Mouse (Mus musculus) MEL (cell line): ENCODE data around the gene Mnd1. TPM values are rescaled to one million over a fixed set of nuclear protein-coding genes. Genes with fewer than 3 reads are reported as not detected.

ENCODE experiments used
- DNase-seq: peaks from one replicate; pipeline ENCODE4 v3.0.0; 2011; ENCODE audit warnings: low read depth, low spot score
- H3K27ac ChIP-seq: 2 replicates; pipeline ENCODE4 v1.5.1; 2012; ENCODE audit warnings: low read depth, mild to moderate bottlenecking, control low read depth, low read length, moderate library complexity; ENCODE audit not compliant: control insufficient read depth
- H3K27me3 ChIP-seq, 2 experiments: fragments of 150-350 bp in 1 of 2; sonication (generic) in 1 of 2; 2 replicates each; pipeline ENCODE4 v1.6.1; 2012; ENCODE audit warnings: low read length in 2 of 2, mild to moderate bottlenecking in 2 of 2, improper control_type of control experiment in 1 of 2, moderate library complexity in 1 of 2; ENCODE audit not compliant: insufficient read depth in 2 of 2, control insufficient read depth in 1 of 2
- H3K36me3 ChIP-seq, 2 experiments: 2 replicates each; pipeline ENCODE4 v1.6.1; 2012 to 2014; ENCODE audit warnings: low read length in 2 of 2, improper control_type of control experiment in 1 of 2, inconsistent platforms in 1 of 2, mild to moderate bottlenecking in 1 of 2; ENCODE audit not compliant: insufficient read depth in 2 of 2, control insufficient read depth in 1 of 2
- H3K4me1 ChIP-seq, 2 experiments: fragments of 150-350 bp in 1 of 2; sonication (generic) in 1 of 2; 2 replicates each; pipeline ENCODE4 v1.6.1; 2012; ENCODE audit warnings: low read length in 2 of 2, improper control_type of control experiment in 1 of 2, mild to moderate bottlenecking in 1 of 2; ENCODE audit not compliant: insufficient read depth in 2 of 2, control insufficient read depth in 1 of 2
- H3K4me3 ChIP-seq, 2 experiments: fragments of 150-350 bp in 1 of 2; sonication (generic) in 1 of 2; 2 replicates each; pipeline ENCODE4 v1.5.1; 2012; ENCODE audit warnings: low read depth in 2 of 2, low read length in 2 of 2, mild to moderate bottlenecking in 2 of 2, moderate library complexity in 2 of 2, control low read depth in 1 of 2, improper control_type of control experiment in 1 of 2; ENCODE audit not compliant: control insufficient read depth in 1 of 2, insufficient read depth in 1 of 2
- H3K79me2 ChIP-seq: 2 replicates; pipeline ENCODE4 v1.6.1; 2012; ENCODE audit warnings: mild to moderate bottlenecking, low read length, moderate library complexity; ENCODE audit not compliant: control insufficient read depth, poor library complexity, insufficient read depth
- H3K9ac ChIP-seq: 2 replicates; pipeline ENCODE4 v1.6.1; 2012; ENCODE audit warnings: low read depth, mild to moderate bottlenecking, control low read depth, low read length, moderate library complexity; ENCODE audit not compliant: control insufficient read depth, poor library complexity, severe bottlenecking
- H3K9me3 ChIP-seq: fragments of 150-350 bp; sonication (generic); replicated peaks from 2 replicates; pipeline ENCODE4 v1.6.1; 2012; ENCODE audit warnings: mild to moderate bottlenecking, low read length, improper control_type of control experiment, moderate library complexity; ENCODE audit not compliant: insufficient read depth
- CHD1 ChIP-seq: IDR thresholded peaks from 2 replicates; pipeline ENCODE4 v1.6.1; 2012; ENCODE audit warnings: low read depth, mild to moderate bottlenecking, inconsistent platforms, low read length, improper control_type of control experiment
- CHD2 ChIP-seq: IDR thresholded peaks from 2 replicates; pipeline ENCODE4 v1.6.1; 2011; ENCODE audit warnings: low read length, improper control_type of control experiment
- CTCF ChIP-seq, 3 experiments: IDR thresholded peaks in 2 of 3; conservative IDR thresholded peaks in 1 of 3; 2 replicates each; pipeline ENCODE4 v1.5.1; 2011 to 2012; ENCODE audit warnings: low read length in 3 of 3, low read depth in 2 of 3, mild to moderate bottlenecking in 2 of 3, improper control_type of control experiment in 1 of 3, inconsistent platforms in 1 of 3, mixed read lengths in 1 of 3, moderate library complexity in 1 of 3; ENCODE audit not compliant: control insufficient read depth in 1 of 3, insufficient read depth in 1 of 3, poor library complexity in 1 of 3, severe bottlenecking in 1 of 3
- E2F4 ChIP-seq: IDR thresholded peaks from 2 replicates; pipeline ENCODE4 v1.6.1; 2011; ENCODE audit warnings: low read depth, low read length, improper control_type of control experiment, borderline replicate concordance
- ELF1 ChIP-seq: IDR thresholded peaks from 2 replicates; pipeline ENCODE4 v1.6.1; 2014; ENCODE audit warnings: low read depth, mild to moderate bottlenecking, inconsistent platforms, low read length, improper control_type of control experiment, moderate library complexity
- ETS1 ChIP-seq: IDR thresholded peaks from 2 replicates; pipeline ENCODE4 v1.6.1; 2012; ENCODE audit warnings: low read depth, mild to moderate bottlenecking, inconsistent platforms, low read length, improper control_type of control experiment, moderate library complexity
- HCFC1 ChIP-seq: IDR thresholded peaks from 2 replicates; pipeline ENCODE4 v1.6.1; 2012; ENCODE audit warnings: low read depth, mild to moderate bottlenecking, inconsistent platforms, low read length, improper control_type of control experiment, moderate library complexity
- JUND ChIP-seq: IDR thresholded peaks from 2 replicates; pipeline ENCODE4 v1.6.1; 2011; ENCODE audit warnings: low read depth, mild to moderate bottlenecking, improper control_type of control experiment, low read length
- KAT2A ChIP-seq: conservative IDR thresholded peaks from 2 replicates; pipeline ENCODE4 v1.6.1; 2012; ENCODE audit warnings: low read depth, low read length, improper control_type of control experiment, inconsistent platforms
- MAFK ChIP-seq: IDR thresholded peaks from 2 replicates; pipeline ENCODE4 v1.6.1; 2011; ENCODE audit warnings: low read depth, mild to moderate bottlenecking, low read length, improper control_type of control experiment, borderline replicate concordance
- MAX ChIP-seq: IDR thresholded peaks from 2 replicates; pipeline ENCODE4 v1.6.1; 2011; ENCODE audit warnings: low read length, improper control_type of control experiment
- MEF2A ChIP-seq: IDR thresholded peaks from 2 replicates; pipeline ENCODE4 v1.6.1; 2014; ENCODE audit warnings: low read depth, mild to moderate bottlenecking, inconsistent platforms, low read length, improper control_type of control experiment; ENCODE audit not compliant: poor library complexity, insufficient replicate concordance, severe bottlenecking; ENCODE audit errors: extremely low read depth
- MXI1 ChIP-seq: IDR thresholded peaks from 2 replicates; pipeline ENCODE4 v1.6.1; 2011; ENCODE audit warnings: mild to moderate bottlenecking, low read depth, low read length, improper control_type of control experiment
- MYC ChIP-seq: IDR thresholded peaks from 2 replicates; pipeline ENCODE4 v1.6.1; 2011; ENCODE audit warnings: low read depth, mild to moderate bottlenecking, low read length, improper control_type of control experiment, moderate library complexity
- NELFE ChIP-seq: IDR thresholded peaks from 2 replicates; pipeline ENCODE4 v1.6.1; 2011; ENCODE audit warnings: low read depth, low read length, improper control_type of control experiment
- POLR2A ChIP-seq, 2 experiments: IDR thresholded peaks; 2 replicates each; pipeline ENCODE4 v1.6.1; 2011 to 2012; ENCODE audit warnings: low read length in 2 of 2, mild to moderate bottlenecking in 2 of 2, control low read depth in 1 of 2, improper control_type of control experiment in 1 of 2, low read depth in 1 of 2, moderate library complexity in 1 of 2; ENCODE audit not compliant: control insufficient read depth in 1 of 2, insufficient read depth in 1 of 2, poor library complexity in 1 of 2
- POLR2AphosphoS2 ChIP-seq: IDR thresholded peaks from 2 replicates; pipeline ENCODE4 v1.6.1; 2011; ENCODE audit warnings: low read length, improper control_type of control experiment
- POLR2AphosphoS5 ChIP-seq: IDR thresholded peaks from 2 replicates; pipeline ENCODE4 v1.6.1; 2012; ENCODE audit warnings: low read depth, borderline replicate concordance, mild to moderate bottlenecking, inconsistent platforms, low read length, moderate library complexity, mixed read lengths
- SMC3 ChIP-seq: IDR thresholded peaks from 2 replicates; pipeline ENCODE4 v1.6.1; 2011; ENCODE audit warnings: low read depth, low read length, improper control_type of control experiment
- TAL1 ChIP-seq: IDR thresholded peaks from 2 replicates; pipeline ENCODE4 v1.6.1; 2012; ENCODE audit warnings: mild to moderate bottlenecking, inconsistent platforms, low read length, moderate library complexity, mixed read lengths
- TBP ChIP-seq: IDR thresholded peaks from 2 replicates; pipeline ENCODE4 v1.8.0; 2011; ENCODE audit warnings: low read depth, low read length, improper control_type of control experiment
- TCF12 ChIP-seq: IDR thresholded peaks from 2 replicates; pipeline ENCODE4 v1.6.1; 2014; ENCODE audit warnings: low read depth, mild to moderate bottlenecking, inconsistent platforms, low read length, improper control_type of control experiment, moderate library complexity
- USF1 ChIP-seq: IDR thresholded peaks from 2 replicates; pipeline ENCODE4 v1.6.1; 2014; ENCODE audit warnings: low read depth, mild to moderate bottlenecking, inconsistent platforms, low read length, improper control_type of control experiment, moderate library complexity
- ZKSCAN1 ChIP-seq: IDR thresholded peaks from 2 replicates; pipeline ENCODE4 v1.6.1; 2012; ENCODE audit warnings: low read depth, mild to moderate bottlenecking, inconsistent platforms, low read length, improper control_type of control experiment, moderate library complexity
- ZMIZ1 ChIP-seq: IDR thresholded peaks from 2 replicates; pipeline ENCODE4 v1.6.1; 2012; ENCODE audit warnings: low read depth, mild to moderate bottlenecking, inconsistent platforms, low read length, improper control_type of control experiment, moderate library complexity
- polyA plus RNA-seq, 2 experiments: library from polyadenylated mRNA; stranded (reverse) in 1 of 2; unstranded in 1 of 2; fragments of >175 nt in 1 of 2; fragments of >200 nt in 1 of 2; gene quantifications; 2 replicates each; pipeline versions ENCODE4 v1.2.1 to v1.2.4; 2012; ENCODE audit warnings: low replicate concordance in 2 of 2, low read depth in 1 of 2; ENCODE audit not compliant: insufficient read length in 2 of 2, insufficient read depth in 1 of 2, missing spikeins in 1 of 2
- total RNA-seq: library from RNA; depleted of rRNA; stranded (reverse); fragments of 300-350 nt; gene quantifications from 2 replicates; pipeline ENCODE4 v1.2.3, GENCODE M21; 2012

The Mnd1 gene
- total and polyA plus RNA-seq, 3 experiments: 11.0 to 11.2 TPM; not detected in 1

- H3K27ac ChIP-seq: no peak overlapping the region
- no peaks in the 10 kb centered on the region for H3K27me3 ChIP-seq
- H3K9ac ChIP-seq: no peak overlapping the region
These were observed 24.7 kb upstream of the Mnd1 start for GRCm38 (mm10) chr3:84180304-84180703.

DNA sequence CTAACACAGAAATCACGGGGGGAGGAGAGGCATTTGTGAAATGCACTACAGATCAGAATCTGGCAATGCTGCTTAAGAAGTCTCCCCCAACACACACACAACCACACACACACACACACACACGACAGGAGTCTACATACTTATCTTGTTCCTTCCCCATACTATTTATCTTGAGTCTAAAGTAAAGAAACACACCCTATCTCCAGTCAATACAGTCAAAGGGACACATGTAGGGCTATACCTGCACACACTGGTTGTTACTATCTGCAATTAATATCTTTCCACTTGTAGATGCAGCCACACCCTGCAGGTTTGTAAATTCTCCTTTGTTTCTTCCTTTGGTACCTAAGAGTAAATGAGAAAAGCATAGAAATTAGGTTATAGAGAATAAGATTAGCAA, 22.2 kb upstream of the Mnd1 start:
- Histone ChIP-seq H3K9ac (no peak overlapping the region), H3K27me3 (no peaks in the 10 kb centered on the region), H3K9me3 (no peaks in the 10 kb centered on the region), H3K4me3 (no peak overlapping the region), H3K79me2 (no peaks in the 10 kb centered on the region), H3K36me3 (no peaks in the 10 kb centered on the region), H3K4me1 (no peaks in the 10 kb centered on the region; a peak in 1 of 4 replicates), H3K27ac (no peak overlapping the region)
- TF ChIP-seq USF1 (no peak), TCF12 (no peak), MAFK (no peak), ELF1 (no peak), CTCF (IDR thresholded peaks at IDR 0.05 in 2 of 3, conservative IDR thresholded peaks at IDR 0.05 in 1 of 3; ENCODE audit: control insufficient read depth in 1 of 3, insufficient read depth in 1 of 3, low read depth in 2 of 3, low read length in 3 of 3, poor library complexity in 1 of 3, severe bottlenecking in 1 of 3) (no peak), NELFE (no peak), POLR2A (IDR thresholded peaks at IDR 0.05; ENCODE audit: control insufficient read depth in 1 of 2, insufficient read depth in 1 of 2, low read depth in 1 of 2, low read length in 2 of 2, poor library complexity in 1 of 2) (no peak), POLR2AphosphoS5 (no peak), HCFC1 (no peak), MYC (no peak), ETS1 (no peak), ZMIZ1 (no peak), CHD2 (no peak), CHD1 (no peak), SMC3 (no peak), TAL1 (no peak)
- DNase-seq: no peak

More at GRCm38 (mm10) chr3:84180304-84180703, 24.7 kb upstream of the Mnd1 start:
- no peak for DNase-seq
- Histone ChIP-seq H3K4me1 (no peaks in the 10 kb centered on the region; a peak in 1 of 4 replicates), H3K9me3 (no peaks in the 10 kb centered on the region), H3K79me2 (no peaks in the 10 kb centered on the region), H3K4me3 (no peak overlapping the region), H3K36me3 (no peaks in the 10 kb centered on the region)
- no peak for TF ChIP-seq SMC3
- no peak for TF ChIP-seq TBP
- TF ChIP-seq ELF1: no peak
- no peak for TF ChIP-seq E2F4
- no peak for TF ChIP-seq KAT2A
- TF ChIP-seq POLR2A (IDR thresholded peaks at IDR 0.05; ENCODE audit: control insufficient read depth in 1 of 2, insufficient read depth in 1 of 2, low read depth in 1 of 2, low read length in 2 of 2, poor library complexity in 1 of 2): no peak
- TF ChIP-seq MEF2A: no peak
- TF ChIP-seq MXI1: no peak
- TF ChIP-seq POLR2AphosphoS2: no peak
- TF ChIP-seq NELFE: no peak
- no peak for TF ChIP-seq ZKSCAN1
- TF ChIP-seq TCF12: no peak
- no peak for TF ChIP-seq HCFC1
- TF ChIP-seq MAX: no peak
- no peak for TF ChIP-seq JUND
